Mouse (Mus musculus) thymus, adult 2 months (tissue): ENCODE measurements around the gene I0C0044D17Rik. TPM values are rescaled to one million over a fixed set of nuclear protein-coding genes. Genes with fewer than 3 reads are reported as not detected.

Experiments
- DNase-seq: peaks from one replicate; pipeline ENCODE4 v3.0.0; 2021
- H3K27ac ChIP-seq: fragments of 200-500 bp; 2 replicates; pipeline ENCODE4 v1.5.1; 2012; ENCODE audit warnings: low read length, control low read depth; ENCODE audit not compliant: control insufficient read depth, insufficient read depth
- H3K27me3 ChIP-seq: fragments of 200-500 bp; 2 replicates; pipeline ENCODE4 v1.6.1; 2012; ENCODE audit warnings: mild to moderate bottlenecking, low read length, moderate library complexity, mixed read lengths; ENCODE audit not compliant: control insufficient read depth, insufficient read depth
- H3K36me3 ChIP-seq: fragments of 200-500 bp; 2 replicates; pipeline ENCODE4 v1.6.1; 2012; ENCODE audit warnings: mild to moderate bottlenecking, low read length, moderate library complexity; ENCODE audit not compliant: control insufficient read depth, insufficient read depth
- H3K4me1 ChIP-seq: fragments of 200-500 bp; replicated peaks from 2 replicates; pipeline ENCODE4 v1.6.1; 2012; ENCODE audit warnings: low read length; ENCODE audit not compliant: control insufficient read depth, insufficient read depth
- H3K4me3 ChIP-seq: fragments of 200-500 bp; 2 replicates; pipeline ENCODE4 v1.5.1; 2012; ENCODE audit warnings: mild to moderate bottlenecking, low read length, control low read depth, moderate library complexity; ENCODE audit not compliant: control insufficient read depth, insufficient read depth
- CTCF ChIP-seq: fragments of 200-500 bp; IDR thresholded peaks from 2 replicates; pipeline ENCODE4 v1.5.1; 2012; ENCODE audit warnings: mild to moderate bottlenecking, control low read depth, low read length, moderate library complexity, borderline replicate concordance; ENCODE audit not compliant: control insufficient read depth, poor library complexity, insufficient read depth; ENCODE audit errors: extremely low read depth
- POLR2A ChIP-seq: fragments of 200-500 bp; IDR thresholded peaks from 2 replicates; pipeline ENCODE4 v1.6.1; 2012; ENCODE audit warnings: mild to moderate bottlenecking, low read length, control low read depth, moderate library complexity; ENCODE audit not compliant: control insufficient read depth, poor library complexity, insufficient read depth; ENCODE audit errors: extremely low read depth
- WGBS: fragments of 180-500 bp; shearing (Covaris S2); methylation state at CpG from one replicate; pipeline ENCODE4 v1.1.7; 2018; 5-methylcytosine and 5-hydroxymethylcytosine counted together
- polyA plus RNA-seq: library from polyadenylated mRNA; depleted of rRNA; stranded (reverse); fragments of >200 nt; gene quantifications from 2 replicates; pipeline ENCODE4 v1.2.3, GENCODE M21; 2012

Gene I0C0044D17Rik
- polyA plus RNA-seq, 1 experiment, result not detected

DNA sequence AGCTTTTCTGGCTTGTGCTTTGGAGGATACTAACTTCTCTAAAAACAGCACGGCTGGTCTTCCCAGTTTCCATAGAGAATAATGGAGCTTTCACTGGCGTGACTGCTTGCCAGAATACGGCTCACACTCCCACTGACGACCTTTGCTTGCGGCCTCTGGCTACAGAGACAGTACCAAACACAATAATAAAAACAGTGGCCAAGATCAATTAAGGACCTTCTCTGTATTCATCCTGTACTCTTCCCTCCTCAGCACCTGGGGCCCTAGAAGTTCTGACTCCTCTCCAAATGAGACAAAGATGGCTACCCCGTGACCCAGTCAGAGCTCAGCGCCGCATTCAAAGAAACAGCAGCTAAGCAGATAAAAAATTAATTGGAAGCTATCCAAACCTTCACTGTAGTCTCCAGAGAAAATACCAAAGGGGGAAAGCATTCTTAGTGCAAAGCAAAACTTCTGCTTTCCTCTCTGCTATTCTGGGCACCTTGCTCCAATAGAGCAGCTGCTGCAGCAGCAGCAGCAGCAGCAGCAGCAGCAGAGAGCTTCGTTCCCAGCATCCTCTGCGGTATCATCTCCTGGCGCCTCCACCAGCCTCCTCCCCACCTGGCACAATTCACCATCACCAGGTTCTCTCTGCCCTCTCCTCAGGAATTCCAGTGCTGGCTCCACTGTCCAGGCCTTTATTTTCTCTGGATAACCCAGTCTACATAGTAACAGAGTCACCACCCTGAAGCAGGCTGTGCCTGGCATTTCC, 26.9 kb downstream of the I0C0044D17Rik start:
- no peaks in the 10 kb centered on the region for H3K27me3 ChIP-seq
- H3K4me3 ChIP-seq, result no peak overlapping the region
- no peaks in the 10 kb centered on the region for H3K36me3 ChIP-seq
- no peak for DNase-seq
- H3K27ac ChIP-seq, result no peak overlapping the region
- WGBS, result 83% methylated on average over 11 of the region's 11 CpGs
- H3K4me1 ChIP-seq, result no peaks in the 10 kb centered on the region
- TF ChIP-seq POLR2A (no peak), CTCF (no peak)

DNA sequence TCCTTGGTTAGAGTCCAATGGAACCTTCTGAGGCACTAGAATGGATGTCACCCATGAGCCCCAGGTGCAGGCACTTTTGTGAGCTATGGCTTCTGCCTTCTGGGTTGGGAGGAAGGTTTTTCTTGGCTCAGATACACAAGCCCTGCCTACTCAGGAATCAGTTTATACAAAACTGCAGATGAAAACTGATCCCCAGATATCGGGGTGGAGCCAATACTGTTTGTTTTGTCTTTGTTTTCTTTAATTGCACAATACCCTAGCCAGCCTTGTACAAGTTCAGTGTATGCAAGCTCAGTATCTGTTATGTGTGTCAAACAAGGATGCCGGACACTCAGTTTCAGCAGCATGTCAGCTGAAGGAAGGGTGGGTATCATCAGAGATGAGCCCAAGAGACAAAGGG, 28.4 kb downstream of the I0C0044D17Rik start:
- no peaks in the 10 kb centered on the region for H3K36me3 ChIP-seq
- H3K4me3 ChIP-seq, result no peak overlapping the region
- no peak overlapping the region for H3K27ac ChIP-seq
- no peak for DNase-seq
- 93% methylated on average over 2 of the region's 2 CpGs for WGBS
- TF ChIP-seq POLR2A (no peak), CTCF (no peak)
- H3K27me3 ChIP-seq, result no peaks in the 10 kb centered on the region
- H3K4me1 ChIP-seq, result no peaks in the 10 kb centered on the region

DNA sequence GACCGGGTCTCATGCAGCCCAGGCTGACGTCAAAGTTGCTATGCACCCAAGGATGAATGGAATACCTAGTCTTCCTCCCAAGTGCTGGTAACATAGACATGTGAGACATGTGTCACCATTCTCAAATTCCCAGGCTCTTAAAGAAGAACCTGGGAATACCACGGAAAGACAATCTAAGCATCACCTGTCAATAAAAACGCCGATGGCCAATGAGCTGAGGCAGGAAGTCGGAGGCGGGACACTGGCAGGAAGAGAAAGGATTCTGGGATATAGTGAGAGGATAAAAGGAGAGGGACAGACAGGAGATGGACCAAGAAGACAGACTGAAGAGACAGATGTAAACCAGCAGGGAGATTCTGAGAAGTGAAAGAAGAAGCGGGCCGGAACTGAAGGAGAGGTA, 30.2 kb downstream of the I0C0044D17Rik start:
- TF ChIP-seq CTCF (no peak), POLR2A (no peak)
- 95% methylated on average over 9 of the region's 9 CpGs for WGBS

DNA sequence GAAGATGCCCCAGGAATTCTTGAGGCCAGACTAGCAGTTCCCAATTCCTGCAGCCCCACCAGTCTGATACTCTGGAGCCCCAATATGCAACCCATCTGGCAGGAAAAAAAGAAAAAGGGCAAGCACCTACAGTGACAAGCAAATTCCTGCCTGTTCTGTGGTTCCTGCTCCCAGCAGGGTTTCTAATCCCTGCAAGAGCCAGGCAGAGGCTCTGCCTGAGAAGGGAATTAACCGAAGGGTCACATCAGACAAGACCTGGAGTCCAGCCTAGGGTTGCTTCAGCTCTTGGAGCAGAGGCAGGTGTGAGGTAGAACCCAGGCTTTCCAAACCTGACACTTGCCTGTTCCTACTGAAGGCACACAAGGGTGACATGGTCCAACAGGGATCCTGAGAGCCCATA, 32.9 kb downstream of the I0C0044D17Rik start:
- Histone ChIP-seq H3K27me3 (no peaks in the 10 kb centered on the region), H3K27ac (no peak overlapping the region), H3K36me3 (no peaks in the 10 kb centered on the region), H3K4me3 (no peak overlapping the region), H3K4me1 (no peaks in the 10 kb centered on the region)
- no peak for TF ChIP-seq CTCF
- DNase-seq, result no peak
- 58% methylated on average over 1 of the region's 1 CpGs for WGBS

More for the DNA sequence above, 30.2 kb downstream of the I0C0044D17Rik start:
- Histone ChIP-seq H3K36me3 (no peaks in the 10 kb centered on the region), H3K27ac (no peak overlapping the region), H3K4me3 (no peak overlapping the region), H3K4me1 (no peaks in the 10 kb centered on the region), H3K27me3 (no peaks in the 10 kb centered on the region)
- no peak for DNase-seq

DNA sequence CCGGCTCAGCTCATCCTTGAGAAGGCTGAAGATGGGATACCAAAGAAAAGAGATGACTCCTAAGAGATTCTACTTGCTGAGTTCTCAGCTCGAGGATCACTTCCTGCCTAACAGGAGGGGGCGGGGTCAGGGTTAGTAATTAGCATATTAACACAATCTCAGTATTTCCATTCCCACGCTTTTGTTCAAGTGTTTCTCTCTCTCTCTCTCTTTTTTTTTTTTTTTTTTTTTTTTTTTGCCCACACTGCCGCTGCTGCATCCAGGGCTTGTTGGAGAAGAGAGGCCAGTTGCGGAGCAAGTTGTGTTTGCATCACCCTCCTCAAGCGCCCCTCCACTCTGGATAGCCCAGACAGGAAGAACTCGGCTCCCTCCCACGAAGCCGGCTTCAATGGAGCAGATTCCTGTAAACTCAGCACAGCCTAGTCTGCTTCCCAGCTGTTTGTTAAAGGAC, 33.8 kb downstream of the I0C0044D17Rik start:
- no peaks in the 10 kb centered on the region for H3K27me3 ChIP-seq
- WGBS, result 9% methylated on average over 10 of the region's 10 CpGs
- no peak overlapping the region for H3K4me3 ChIP-seq
- TF ChIP-seq CTCF (no peak), POLR2A (no peak)
- no peaks in the 10 kb centered on the region for H3K36me3 ChIP-seq
- no peak overlapping the region for H3K27ac ChIP-seq
- H3K4me1 ChIP-seq, result no peaks in the 10 kb centered on the region
- DNase-seq, result peak; percentile 4

DNA sequence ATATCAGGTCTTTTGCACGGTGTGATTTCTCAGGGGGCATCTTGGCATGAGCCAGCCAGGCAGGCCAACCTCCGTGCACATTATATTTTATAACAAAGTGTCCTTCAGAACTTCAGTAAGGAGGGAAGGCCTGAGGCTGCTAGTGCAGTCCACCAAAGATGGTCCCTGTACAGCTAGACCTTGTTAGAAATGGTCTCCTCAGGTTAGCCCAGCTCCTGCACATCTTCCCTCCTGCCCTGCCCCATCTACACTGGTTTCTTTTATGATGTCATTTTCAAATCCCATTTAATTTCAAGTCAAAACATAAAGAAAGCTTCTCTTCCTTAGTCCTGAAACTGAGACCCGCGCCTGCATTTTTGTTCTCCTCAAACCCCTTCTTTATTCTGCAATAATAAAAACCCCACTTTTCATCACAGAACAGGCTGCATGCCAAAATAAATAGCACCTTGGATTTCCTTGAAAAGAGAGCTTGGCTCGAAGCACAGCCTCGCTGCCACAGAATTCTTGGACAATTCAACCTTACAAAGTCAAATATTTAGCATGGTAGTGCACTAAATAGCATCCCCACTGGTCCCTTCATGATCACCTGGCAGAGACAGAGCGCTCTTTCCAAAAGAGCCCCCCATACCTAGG, 34.4 kb downstream of the I0C0044D17Rik start:
- H3K4me3 ChIP-seq, result no peak overlapping the region
- no peak overlapping the region for H3K27ac ChIP-seq
- WGBS, result 85% methylated on average over 7 of the region's 7 CpGs
- no peaks in the 10 kb centered on the region for H3K27me3 ChIP-seq
- TF ChIP-seq CTCF, result no peak
- TF ChIP-seq POLR2A, result no peak
- no peaks in the 10 kb centered on the region for H3K36me3 ChIP-seq
- H3K4me1 ChIP-seq, result no peaks in the 10 kb centered on the region
- DNase-seq, result no peak
